Mouse (Mus musculus) lung, embryonic 16.5 days (tissue): ENCODE results near the gene Otog. TPM values are rescaled to one million over a fixed set of nuclear protein-coding genes. Genes with fewer than 3 reads are reported as not detected.

Experiments
- ATAC-seq: fragments of 200-750 bp; cut with Nextera tagmentation; 2 replicates; pipeline ENCODE4 v1.8.0; 2017; ENCODE audit warnings: low read depth, mild to moderate bottlenecking, moderate library complexity
- H3K27ac ChIP-seq: fragments of 300-500 bp; sonication (generic); 2 replicates; pipeline ENCODE4 v1.5.1; 2014; ENCODE audit warnings: mild to moderate bottlenecking, control low read depth, low read length
- H3K27me3 ChIP-seq: fragments of 300-500 bp; sonication (generic); 2 replicates; pipeline ENCODE4 v1.6.1; 2014; ENCODE audit warnings: low read depth, low read length, mixed read lengths; ENCODE audit not compliant: control insufficient read depth, insufficient read depth
- H3K36me3 ChIP-seq: fragments of 300-500 bp; sonication (generic); 2 replicates; pipeline ENCODE4 v1.6.1; 2014; ENCODE audit warnings: low read length; ENCODE audit not compliant: control insufficient read depth, insufficient read depth
- H3K4me1 ChIP-seq: fragments of 300-500 bp; sonication (generic); replicated peaks from 2 replicates; pipeline ENCODE4 v1.6.1; 2014; ENCODE audit warnings: low read length, mixed read lengths; ENCODE audit not compliant: control insufficient read depth, insufficient read depth
- H3K4me2 ChIP-seq: fragments of 300-500 bp; sonication (generic); 2 replicates; pipeline ENCODE4 v1.6.1; 2014; ENCODE audit warnings: low read depth, low read length, control low read depth
- H3K4me3 ChIP-seq: fragments of 300-500 bp; sonication (generic); 2 replicates; pipeline ENCODE4 v1.5.1; 2014; ENCODE audit warnings: mild to moderate bottlenecking, low read length, control low read depth
- H3K9ac ChIP-seq: fragments of 300-500 bp; sonication (generic); 2 replicates; pipeline ENCODE4 v1.6.1; 2014; ENCODE audit warnings: low read length, control low read depth
- H3K9me3 ChIP-seq: fragments of 300-500 bp; sonication (generic); 2 replicates; pipeline ENCODE4 v1.6.1; 2016; ENCODE audit warnings: low read length; ENCODE audit not compliant: control insufficient read depth
- WGBS: fragments of 180-500 bp; shearing (Covaris S2); extraction: QIAGEN DNeasy Blood & Tissue Kit; methylation state at CpG from one replicate; pipeline ENCODE4 v1.1.7; 2014; 5-methylcytosine and 5-hydroxymethylcytosine counted together
- polyA plus RNA-seq: library from polyadenylated mRNA; unstranded; fragments of >200 nt; fragmentation: Nextera tagmentation; extraction: Ambion mirVana; gene quantifications from 2 replicates; pipeline ENCODE4 v1.2.1, GENCODE M21; 2015

Otog gene
- polyA plus RNA-seq, 1 experiment from 2014 or later: not detected

GRCm38 (mm10) chr7:46251841-46252240 lies 11.1 kb downstream of the Otog start:
- no peak overlapping the region for H3K4me2 ChIP-seq
- no peak overlapping the region for H3K27ac ChIP-seq
- no peaks in the 10 kb centered on the region for H3K36me3 ChIP-seq
- WGBS: 71% methylated on average over 4 of the region's 4 CpGs
- no peaks in the 10 kb centered on the region for H3K9me3 ChIP-seq
- no peaks in the 10 kb centered on the region for H3K4me1 ChIP-seq
- H3K9ac ChIP-seq: no peak overlapping the region
- no peak overlapping the region for H3K4me3 ChIP-seq
- H3K27me3 ChIP-seq: no peaks in the 10 kb centered on the region
- ATAC-seq: no peak

GRCm38 (mm10) chr7:46276156-46276555 lies 35.4 kb downstream of the Otog start:
- ATAC-seq: no peak
- 43% methylated on average over 5 of the region's 5 CpGs for WGBS
- H3K4me3 ChIP-seq: no peak overlapping the region

DNA sequence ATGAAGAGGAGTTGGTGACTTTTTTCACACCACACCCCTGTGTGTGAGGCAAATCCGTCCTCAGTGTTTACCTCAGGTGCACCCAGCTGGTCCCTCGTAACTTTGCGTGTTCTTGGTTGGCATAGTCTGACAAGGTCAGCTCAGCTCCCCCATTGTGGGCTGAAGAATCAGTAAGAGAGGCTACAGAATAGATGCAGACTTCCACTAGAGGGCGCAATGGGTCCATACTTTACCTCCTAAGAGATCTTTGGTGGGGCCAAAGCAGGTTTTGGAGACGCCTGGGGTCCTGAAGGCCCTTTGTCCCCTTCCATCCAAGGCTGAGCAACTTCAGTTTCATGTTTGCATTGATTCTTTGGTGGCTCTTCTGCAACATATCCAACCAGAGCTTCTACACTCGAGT lies 39.2 kb downstream of the Otog start:
- no peaks in the 10 kb centered on the region for H3K9me3 ChIP-seq
- H3K4me1 ChIP-seq: peaks cover 5% of the 10 kb centered on the region
- no peaks in the 10 kb centered on the region for H3K36me3 ChIP-seq
- no peaks in the 10 kb centered on the region for H3K27me3 ChIP-seq
- ATAC-seq: no peak
- H3K9ac ChIP-seq: no peak overlapping the region
- 13% methylated on average over 6 of the region's 6 CpGs for WGBS
- no peak overlapping the region for H3K4me3 ChIP-seq
- H3K4me2 ChIP-seq: no peak overlapping the region
- H3K27ac ChIP-seq: no peak overlapping the region

More at GRCm38 (mm10) chr7:46276156-46276555, 35.4 kb downstream of the Otog start:
- Histone ChIP-seq H3K9ac (no peak overlapping the region), H3K4me1 (no peaks in the 10 kb centered on the region), H3K36me3 (no peaks in the 10 kb centered on the region), H3K27ac (no peak overlapping the region), H3K4me2 (no peak overlapping the region), H3K27me3 (no peaks in the 10 kb centered on the region), H3K9me3 (no peaks in the 10 kb centered on the region)

GRCm38 (mm10) chr7:46280896-46281295 lies 40.1 kb downstream of the Otog start:
- H3K9me3 ChIP-seq: no peaks in the 10 kb centered on the region
- peaks cover 5% of the 10 kb centered on the region for H3K4me1 ChIP-seq
- no peak for ATAC-seq
- H3K4me3 ChIP-seq: no peak overlapping the region
- H3K27ac ChIP-seq: no peak overlapping the region
- H3K27me3 ChIP-seq: no peaks in the 10 kb centered on the region
- H3K9ac ChIP-seq: no peak overlapping the region
- H3K36me3 ChIP-seq: no peaks in the 10 kb centered on the region
- H3K4me2 ChIP-seq: no peak overlapping the region

GRCm38 (mm10) chr7:46282276-46282675 lies 41.5 kb downstream of the Otog start:
- no peaks in the 10 kb centered on the region for H3K9me3 ChIP-seq
- no peaks in the 10 kb centered on the region for H3K36me3 ChIP-seq
- no peak overlapping the region for H3K27ac ChIP-seq
- peaks cover 5% of the 10 kb centered on the region for H3K4me1 ChIP-seq
- no peak overlapping the region for H3K9ac ChIP-seq
- 44% methylated on average over 7 of the region's 7 CpGs for WGBS
- no peaks in the 10 kb centered on the region for H3K27me3 ChIP-seq
- H3K4me2 ChIP-seq: no peak overlapping the region
- no peak for ATAC-seq
- no peak overlapping the region for H3K4me3 ChIP-seq

- 40% methylated on average over 10 of the region's 10 CpGs for WGBS
- Histone ChIP-seq H3K4me2 (no peak overlapping the region), H3K4me1 (peaks cover 5% of the 10 kb centered on the region), H3K27ac (no peak overlapping the region), H3K4me3 (no peak overlapping the region), H3K9me3 (no peaks in the 10 kb centered on the region), H3K36me3 (no peaks in the 10 kb centered on the region), H3K27me3 (no peaks in the 10 kb centered on the region), H3K9ac (no peak overlapping the region)
- peak; percentile 74; the same call in 1 of the 2 replicates for ATAC-seq
These were observed 42.9 kb downstream of the Otog start for GRCm38 (mm10) chr7:46283681-46284080.

- Histone ChIP-seq H3K4me3 (no peak overlapping the region), H3K4me2 (no peak overlapping the region), H3K27me3 (no peaks in the 10 kb centered on the region), H3K4me1 (peaks cover 5% of the 10 kb centered on the region), H3K36me3 (no peaks in the 10 kb centered on the region), H3K9me3 (no peaks in the 10 kb centered on the region), H3K9ac (no peak overlapping the region), H3K27ac (no peak overlapping the region)
- 82% methylated on average over 12 of the region's 12 CpGs for WGBS
- no peak for ATAC-seq
These were observed 44.5 kb downstream of the Otog start for GRCm38 (mm10) chr7:46285161-46285839.

DNA sequence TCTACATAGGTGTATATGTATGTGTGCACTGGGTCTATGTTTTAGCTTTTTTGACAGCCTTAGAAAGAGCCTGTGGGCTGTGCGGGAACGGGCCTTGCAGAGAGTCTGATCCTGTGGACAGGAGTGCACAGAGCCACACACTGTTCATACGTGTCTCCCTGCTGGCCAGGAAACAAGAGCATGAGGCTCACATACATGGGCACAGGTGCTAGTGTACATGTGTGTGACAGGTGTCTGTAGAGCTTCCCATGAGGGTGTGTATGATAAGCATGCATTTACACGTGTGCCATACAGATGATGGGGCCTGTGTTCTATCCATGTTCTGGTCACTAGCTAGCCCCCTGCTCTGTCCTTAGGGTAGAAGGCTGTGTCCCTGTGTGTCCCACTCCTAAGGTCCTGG lies 45.6 kb downstream of the Otog start:
- Histone ChIP-seq H3K27ac (no peak overlapping the region), H3K4me3 (no peak overlapping the region), H3K36me3 (no peaks in the 10 kb centered on the region), H3K9ac (no peak overlapping the region), H3K27me3 (no peaks in the 10 kb centered on the region; the same call in 1 of the 2 replicates), H3K4me1 (peaks cover 5% of the 10 kb centered on the region), H3K9me3 (no peaks in the 10 kb centered on the region), H3K4me2 (no peak overlapping the region)
- WGBS: 77% methylated on average over 4 of the region's 4 CpGs
- ATAC-seq: no peak

- Histone ChIP-seq H3K9me3 (no peaks in the 10 kb centered on the region), H3K9ac (no peak overlapping the region), H3K27me3 (no peaks in the 10 kb centered on the region; the same call in 1 of the 2 replicates), H3K4me1 (peaks cover 5% of the 10 kb centered on the region), H3K36me3 (no peaks in the 10 kb centered on the region), H3K27ac (no peak overlapping the region), H3K4me3 (no peak overlapping the region), H3K4me2 (no peak overlapping the region)
- ATAC-seq: no peak
- 29% methylated on average over 8 of the region's 8 CpGs for WGBS
These were observed 46.3 kb downstream of the Otog start for GRCm38 (mm10) chr7:46287051-46287450.
